Mouse (Mus musculus) heart, postnatal 4 days (tissue): ENCODE data around the gene Mrrf. TPM values are rescaled to one million over a fixed set of nuclear protein-coding genes. Genes with fewer than 3 reads are reported as not detected.

ENCODE experiments used
- DNase-seq: peaks from one replicate; pipeline ENCODE4 v3.0.0; 2021
- total RNA-seq, 2 experiments: library from RNA; stranded (reverse); gene quantifications; 2 replicates each; pipeline ENCODE4 v1.2.3; 2021

Mrrf gene
- total RNA-seq, 2 experiments from 2014 or later: 37.3 to 39.1 TPM

GRCm38 (mm10) chr2:36234526-36235368, 98.6 kb downstream of the Mrrf start:
- DNase-seq: no peak

GRCm38 (mm10) chr2:36235917-36236316, 99.7 kb downstream of the Mrrf start:
- peak; percentile 77 for DNase-seq

GRCm38 (mm10) chr2:36236889-36237288, 100.7 kb downstream of the Mrrf start:
- no peak for DNase-seq

- DNase-seq: no peak
Measured at GRCm38 (mm10) chr2:36237557-36237956, 101.4 kb downstream of the Mrrf start.

- no peak for DNase-seq
Measured at GRCm38 (mm10) chr2:36238467-36238866, 102.3 kb downstream of the Mrrf start.

GRCm38 (mm10) chr2:36238951-36239350, 102.8 kb downstream of the Mrrf start:
- DNase-seq: no peak

Other genes with a start within 250 kb of the Mrrf start
- 1 to 10 TPM; 2.2 to 2.7 TPM for gene Ttll11, start 156.5 kb upstream of the Mrrf start, total RNA-seq
- 100 to 1,000 TPM; 487 to 501 TPM for gene Ndufa8, start 87.0 kb upstream of the Mrrf start, total RNA-seq
- gene Morn5, start 86.9 kb upstream of the Mrrf start, total RNA-seq: not detected
- 1 to 10 TPM; 6.7 to 8.6 TPM for gene Lhx6, start 31.0 kb upstream of the Mrrf start, total RNA-seq
- 10 to 100 TPM; 41.4 to 42.7 TPM for gene Rbm18, start 384 bp downstream of the Mrrf start, total RNA-seq
- 10 to 100 TPM; 13.7 to 16.0 TPM for gene Ptgs1, start 94.0 kb downstream of the Mrrf start, total RNA-seq
- gene Olfr338, start 237.1 kb downstream of the Mrrf start, total RNA-seq: not detected